Mouse (Mus musculus): ENCODE measurements around the gene Elavl1. TPM values are rescaled to one million over a fixed set of nuclear protein-coding genes. Genes with fewer than 3 reads are reported as not detected.

Gene Elavl1
- polyA plus RNA-seq, 1 experiment: 19.3 TPM

GRCm38 (mm10) chr8:4263105-4263791 is 62.0 kb downstream of the Elavl1 start:
- 77% methylated on average over 8 of the region's 8 CpGs for WGBS
- H3K36me3 ChIP-seq (ENCODE audit: control insufficient read depth, insufficient read depth, low read length): peaks cover 32% of the 10 kb centered on the region

DNA sequence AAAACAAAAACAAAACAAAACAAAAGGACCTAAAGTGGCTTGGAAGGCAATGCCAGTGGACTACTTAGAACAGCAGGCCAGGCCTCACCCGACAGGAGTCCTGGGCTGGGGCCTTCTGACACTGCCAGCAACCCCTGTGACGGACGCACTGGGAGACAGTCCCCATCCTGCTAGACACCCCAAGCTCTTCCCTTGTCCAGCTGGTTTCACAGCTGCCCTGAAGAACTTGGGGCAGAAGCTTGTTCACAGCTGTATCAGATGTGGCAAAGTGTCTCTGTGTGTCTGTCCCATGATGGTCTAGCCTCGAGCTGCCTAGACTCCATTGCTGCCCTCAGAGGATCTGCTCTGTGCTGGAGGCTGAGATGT is 65.4 kb downstream of the Elavl1 start:
- no peak overlapping the region for H3K4me3 ChIP-seq (ENCODE audit: extremely low read depth, insufficient read depth, insufficient read length)
- peaks cover 11% of the 10 kb centered on the region for H3K4me1 ChIP-seq (ENCODE audit: control insufficient read depth, insufficient read depth, insufficient read length)
- no peaks in the 10 kb centered on the region for H3K27me3 ChIP-seq (ENCODE audit: control insufficient read depth, insufficient read depth, low read length)
- no peak for DNase-seq (ENCODE audit: low read depth in 1 of 2, low spot score in 2 of 2)
- TF ChIP-seq POLR2A (IDR thresholded peaks at IDR 0.05; ENCODE audit: low read depth, low read length) (no peak), CTCF (IDR thresholded peaks at IDR 0.05; ENCODE audit: extremely low read depth, insufficient read depth, insufficient read length, insufficient replicate concordance) (no peak)
- 93% methylated on average over 4 of the region's 4 CpGs for WGBS
- H3K36me3 ChIP-seq (ENCODE audit: control insufficient read depth, insufficient read depth, low read length): peaks cover 16% of the 10 kb centered on the region
- no peak overlapping the region for H3K27ac ChIP-seq (ENCODE audit: insufficient read depth, low read length)

More at GRCm38 (mm10) chr8:4263105-4263791, 62.0 kb downstream of the Elavl1 start:
- DNase-seq (ENCODE audit: low read depth in 1 of 2, low spot score in 2 of 2): no peak
- no peak for TF ChIP-seq CTCF (IDR thresholded peaks at IDR 0.05; ENCODE audit: extremely low read depth, insufficient read depth, insufficient read length, insufficient replicate concordance)
- no peak for TF ChIP-seq POLR2A (IDR thresholded peaks at IDR 0.05; ENCODE audit: low read depth, low read length)
- no peaks in the 10 kb centered on the region for H3K27me3 ChIP-seq (ENCODE audit: control insufficient read depth, insufficient read depth, low read length)
- no peak overlapping the region for H3K4me3 ChIP-seq (ENCODE audit: extremely low read depth, insufficient read depth, insufficient read length)
- peaks cover 11% of the 10 kb centered on the region; the same call in 1 of the 2 replicates for H3K4me1 ChIP-seq (ENCODE audit: control insufficient read depth, insufficient read depth, insufficient read length)
- H3K27ac ChIP-seq (ENCODE audit: insufficient read depth, low read length): no peak overlapping the region

DNA sequence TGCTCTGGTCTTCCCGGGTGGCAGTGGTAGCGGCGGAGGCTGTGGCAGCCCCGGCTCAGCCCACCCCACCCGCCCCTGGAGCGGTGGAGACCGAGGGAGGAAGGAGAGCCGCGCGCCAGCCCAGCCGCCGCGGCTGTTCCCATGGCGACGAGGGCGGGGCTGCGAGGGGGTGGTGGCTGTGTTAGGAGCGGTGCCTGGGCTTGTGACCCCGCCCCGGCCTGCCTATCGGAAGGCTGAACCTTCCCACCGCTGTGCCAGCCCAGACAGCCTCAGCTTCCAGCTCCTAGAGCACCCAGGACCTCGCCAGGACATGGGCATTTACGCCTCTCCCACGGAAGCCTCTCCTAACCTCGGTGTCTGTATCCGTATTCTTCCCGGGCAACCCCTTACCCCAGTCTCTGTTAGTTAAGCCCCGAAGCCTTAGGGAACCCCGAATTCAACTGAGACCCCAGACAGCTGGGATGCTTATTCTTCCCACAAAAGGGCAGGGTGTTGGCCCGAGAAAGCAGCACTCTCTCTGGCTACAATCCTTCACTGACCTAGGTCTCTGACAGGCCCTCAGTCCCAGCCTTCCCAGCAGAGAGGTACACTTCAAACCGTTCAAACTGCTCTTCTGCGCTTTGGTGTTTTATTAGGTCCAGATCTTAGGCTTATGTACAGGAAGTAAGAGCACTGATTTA is 65.9 kb downstream of the Elavl1 start, which contains the start of gene Ctxn1:
TSS of gene Ctxn1 (minus strand) at position 150 of the 680 bp plus-strand sequence.
- Histone ChIP-seq H3K27ac (ENCODE audit: insufficient read depth, low read length) (no peak within 1 kb of the TSS), H3K4me3 (ENCODE audit: extremely low read depth, insufficient read depth, insufficient read length) (peak within 1 kb of the TSS; percentile 55), H3K4me1 (ENCODE audit: control insufficient read depth, insufficient read depth, insufficient read length) (peaks cover 11% of the 10 kb centered on the region), H3K27me3 (ENCODE audit: control insufficient read depth, insufficient read depth, low read length) (no peaks in the 10 kb centered on the region), H3K36me3 (ENCODE audit: control insufficient read depth, insufficient read depth, low read length) (peaks cover 15% of the 10 kb centered on the region)
- TF ChIP-seq CTCF (IDR thresholded peaks at IDR 0.05; ENCODE audit: extremely low read depth, insufficient read depth, insufficient read length, insufficient replicate concordance): no peak
- no peak for TF ChIP-seq POLR2A (IDR thresholded peaks at IDR 0.05; ENCODE audit: low read depth, low read length)
- WGBS: 12% methylated on average over 32 of the region's 33 CpGs
- peak; percentile 58 to 94 for DNase-seq (ENCODE audit: low read depth in 1 of 2, low spot score in 2 of 2)

GRCm38 (mm10) chr8:4258678-4259077 is 66.5 kb downstream of the Elavl1 start:
- Histone ChIP-seq H3K4me3 (ENCODE audit: extremely low read depth, insufficient read depth, insufficient read length) (peak overlapping the region; percentile 55; the same call in 1 of the 2 replicates), H3K4me1 (ENCODE audit: control insufficient read depth, insufficient read depth, insufficient read length) (peaks cover 12% of the 10 kb centered on the region), H3K27ac (ENCODE audit: insufficient read depth, low read length) (no peak overlapping the region), H3K36me3 (ENCODE audit: control insufficient read depth, insufficient read depth, low read length) (peaks cover 12% of the 10 kb centered on the region), H3K27me3 (ENCODE audit: control insufficient read depth, insufficient read depth, low read length) (no peaks in the 10 kb centered on the region)
- 1% methylated on average over 29 of the region's 32 CpGs for WGBS
- no peak for DNase-seq (ENCODE audit: low read depth in 1 of 2, low spot score in 2 of 2)
- TF ChIP-seq CTCF (IDR thresholded peaks at IDR 0.05; ENCODE audit: extremely low read depth, insufficient read depth, insufficient read length, insufficient replicate concordance): no peak
- no peak for TF ChIP-seq POLR2A (IDR thresholded peaks at IDR 0.05; ENCODE audit: low read depth, low read length)

GRCm38 (mm10) chr8:4258233-4258632 is 67.0 kb downstream of the Elavl1 start:
- no peak overlapping the region for H3K27ac ChIP-seq (ENCODE audit: insufficient read depth, low read length)
- DNase-seq (ENCODE audit: low read depth in 1 of 2, low spot score in 2 of 2): peak in 1 of 2 experiments; percentile 69
- H3K4me1 ChIP-seq (ENCODE audit: control insufficient read depth, insufficient read depth, insufficient read length): peaks cover 13% of the 10 kb centered on the region
- no peaks in the 10 kb centered on the region for H3K27me3 ChIP-seq (ENCODE audit: control insufficient read depth, insufficient read depth, low read length)
- TF ChIP-seq POLR2A (IDR thresholded peaks at IDR 0.05; ENCODE audit: low read depth, low read length) (no peak), CTCF (IDR thresholded peaks at IDR 0.05; ENCODE audit: extremely low read depth, insufficient read depth, insufficient read length, insufficient replicate concordance) (peak; percentile 80; the same call in 1 of the 2 replicates)
- H3K4me3 ChIP-seq (ENCODE audit: extremely low read depth, insufficient read depth, insufficient read length): peak overlapping the region; percentile 55; the same call in 1 of the 2 replicates
- WGBS: 5% methylated on average over 35 of the region's 35 CpGs
- peaks cover 12% of the 10 kb centered on the region for H3K36me3 ChIP-seq (ENCODE audit: control insufficient read depth, insufficient read depth, low read length)

DNA sequence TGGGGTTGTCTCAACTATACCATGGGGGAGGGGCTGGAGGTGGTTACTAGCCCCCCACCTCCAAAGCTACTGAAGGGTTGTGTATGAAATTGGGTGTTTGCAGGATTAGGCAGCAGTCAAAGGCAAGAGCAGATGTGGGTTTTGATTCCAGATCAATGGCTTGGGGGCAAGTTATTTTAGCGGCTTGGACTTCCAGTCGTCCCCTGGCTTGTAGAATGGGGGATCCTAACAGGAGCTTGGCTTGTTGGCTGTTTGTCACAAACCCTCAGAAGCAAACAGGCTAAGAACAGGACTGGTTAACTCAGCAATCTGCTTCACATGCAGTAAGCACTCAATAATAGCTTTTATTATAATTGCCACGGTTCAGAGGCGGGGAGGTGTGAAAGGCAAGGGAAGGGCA is 67.9 kb downstream of the Elavl1 start:
- H3K4me3 ChIP-seq (ENCODE audit: extremely low read depth, insufficient read depth, insufficient read length): no peak overlapping the region
- TF ChIP-seq CTCF (IDR thresholded peaks at IDR 0.05; ENCODE audit: extremely low read depth, insufficient read depth, insufficient read length, insufficient replicate concordance) (no peak), POLR2A (IDR thresholded peaks at IDR 0.05; ENCODE audit: low read depth, low read length) (no peak)
- DNase-seq (ENCODE audit: low read depth in 1 of 2, low spot score in 2 of 2): no peak
- peaks cover 10% of the 10 kb centered on the region for H3K36me3 ChIP-seq (ENCODE audit: control insufficient read depth, insufficient read depth, low read length)
- H3K4me1 ChIP-seq (ENCODE audit: control insufficient read depth, insufficient read depth, insufficient read length): peaks cover 16% of the 10 kb centered on the region
- whole genome bisulfite sequencing: 93% methylated on average over 4 of the region's 4 CpGs
- H3K27ac ChIP-seq (ENCODE audit: insufficient read depth, low read length): no peak overlapping the region
- no peaks in the 10 kb centered on the region for H3K27me3 ChIP-seq (ENCODE audit: control insufficient read depth, insufficient read depth, low read length)

Measured in spleen, adult 2 months (tissue).